ENCODE assay signal across 17 mouse cellular contexts in genomic region chr17:46277586-46277985, GRCm38 (mm10). TPM values are rescaled to one million over a fixed set of nuclear protein-coding genes. Genes with fewer than 3 reads are reported as not detected.
DNase-seq lines count a peak whose midpoint lies in the region; ATAC-seq and TF ChIP-seq lines count a peak whose summit lies in the region.
"Had no signal": no experiment of that assay in that cellular context is flagged by ENCODE, and none has a peak within 500 bp of the region (broad histone marks: within the 10 kb centered on the region; RNA-seq: fewer than 3 reads in every experiment).

No protein-coding gene starts in this region.

- no peak for DNase-seq in forebrain, embryonic 14.5 days (ENCODE audit: low spot score)
- DNase-seq in left cerebral cortex, adult 2 months (ENCODE audit: extremely low spot score in 1 of 2, low spot score in 2 of 2), result no peak
- DNase-seq in left cerebral cortex, postnatal 4 days, result no peak
- DNase-seq in thymus, postnatal 36 days, result no peak
- DNase-seq in frontal cortex, postnatal 25 days (ENCODE audit: low spot score in 2 of 2), result no peak
- DNase-seq: B cell, adult 2 months; cerebellum, adult 9-10 months; kidney, postnatal 25 days; layer of hippocampus, postnatal 36 days; liver, embryonic 13.5 days; midbrain, embryonic 14.5 days had no signal

- intact Hi-C loops in left cerebral cortex, adult 2 months (cut with DNase I), result no loop called here
- intact Hi-C loops in left cerebral cortex, postnatal 4 days (cut with DNase I), result no loop called here

- no peak overlapping the region for H3K4me2 ChIP-seq in forebrain, embryonic 14.5 days (ENCODE audit: low read length)
- no peak overlapping the region for H3K4me2 ChIP-seq in forebrain, embryonic 12.5 days
- peak overlapping the region; percentile 35 for H3K4me2 ChIP-seq in embryonic facial prominence, embryonic 13.5 days
- no peak overlapping the region for H3K4me2 ChIP-seq in stomach, embryonic 15.5 days
- H3K4me2 ChIP-seq: liver, embryonic 13.5 days had no signal

- H3K9me3 ChIP-seq in forebrain, embryonic 14.5 days (replicated peaks; ENCODE audit: control insufficient read depth, low read length), result no peaks in the 10 kb centered on the region
- H3K9me3 ChIP-seq in forebrain, embryonic 12.5 days, result no peaks in the 10 kb centered on the region
- no peaks in the 10 kb centered on the region for H3K9me3 ChIP-seq in embryonic facial prominence, embryonic 13.5 days
- H3K9me3 ChIP-seq in stomach, embryonic 15.5 days, result no peaks in the 10 kb centered on the region
- H3K9me3 ChIP-seq: G1E; liver, embryonic 13.5 days had no signal

- peaks cover 10% of the 10 kb centered on the region for H3K4me1 ChIP-seq in forebrain, embryonic 14.5 days (ENCODE audit: control insufficient read depth, insufficient read depth, low read length)
- peaks cover 18% of the 10 kb centered on the region for H3K4me1 ChIP-seq in forebrain, embryonic 12.5 days
- peaks cover 85% of the 10 kb centered on the region for H3K4me1 ChIP-seq in embryonic facial prominence, embryonic 13.5 days
- H3K4me1 ChIP-seq in stomach, embryonic 15.5 days, result peaks cover 7% of the 10 kb centered on the region

- 87% methylated on average over 4 of the region's 4 CpGs for WGBS in forebrain, embryonic 14.5 days
- 80% methylated on average over 4 of the region's 4 CpGs for WGBS in forebrain, embryonic 12.5 days
- 9% methylated on average over 4 of the region's 4 CpGs for WGBS in embryonic facial prominence, embryonic 13.5 days
- 65% methylated on average over 4 of the region's 4 CpGs for WGBS in stomach, embryonic 15.5 days

- 0 out of 2 replicates have a peak overlapping the region, but pooled peaks have one; percentile 13 for H3K9ac ChIP-seq in forebrain, embryonic 14.5 days (ENCODE audit: low read length)
- no peak overlapping the region for H3K9ac ChIP-seq in forebrain, embryonic 12.5 days
- H3K9ac ChIP-seq in embryonic facial prominence, embryonic 13.5 days, result peak overlapping the region; percentile 52
- no peak overlapping the region for H3K9ac ChIP-seq in stomach, embryonic 15.5 days
- H3K9ac ChIP-seq: liver, embryonic 13.5 days had no signal

- no peaks in the 10 kb centered on the region for H3K27me3 ChIP-seq in forebrain, embryonic 14.5 days (replicated peaks; ENCODE audit: control insufficient read depth, insufficient read depth, low read length)
- no peaks in the 10 kb centered on the region for H3K27me3 ChIP-seq in forebrain, embryonic 12.5 days
- no peaks in the 10 kb centered on the region for H3K27me3 ChIP-seq in embryonic facial prominence, embryonic 13.5 days
- no peaks in the 10 kb centered on the region for H3K27me3 ChIP-seq in stomach, embryonic 15.5 days (replicated peaks)
- H3K27me3 ChIP-seq: liver, embryonic 13.5 days had no signal

- H3K4me3 ChIP-seq in forebrain, embryonic 14.5 days (ENCODE audit: low read depth, low read length), result no peak overlapping the region
- H3K4me3 ChIP-seq in forebrain, embryonic 12.5 days (replicated peaks), result no peak overlapping the region
- H3K4me3 ChIP-seq in left cerebral cortex, adult 2 months, result no peak overlapping the region
- H3K4me3 ChIP-seq in embryonic facial prominence, embryonic 13.5 days, result no peak overlapping the region
- H3K4me3 ChIP-seq in stomach, embryonic 15.5 days (replicated peaks), result no peak overlapping the region
- H3K4me3 ChIP-seq: erythroblast, embryonic 14.5 days; liver, embryonic 13.5 days had no signal

- peaks cover 38% of the 10 kb centered on the region for H3K36me3 ChIP-seq in forebrain, embryonic 14.5 days (ENCODE audit: control insufficient read depth, insufficient read depth, low read length)
- H3K36me3 ChIP-seq in forebrain, embryonic 12.5 days (replicated peaks), result peaks cover 50% of the 10 kb centered on the region
- H3K36me3 ChIP-seq in embryonic facial prominence, embryonic 13.5 days, result peaks cover 38% of the 10 kb centered on the region
- 0 out of 2 replicates have a peak, but pooled peaks cover 30% of the 10 kb centered on the region for H3K36me3 ChIP-seq in stomach, embryonic 15.5 days

- H3K27ac ChIP-seq in forebrain, embryonic 14.5 days (ENCODE audit: low read depth, low read length), result no peak overlapping the region
- no peak overlapping the region for H3K27ac ChIP-seq in forebrain, embryonic 12.5 days
- peak overlapping the region; percentile 28; the same call in 1 of the 2 replicates for H3K27ac ChIP-seq in left cerebral cortex, adult 2 months
- H3K27ac ChIP-seq in embryonic facial prominence, embryonic 13.5 days, result peak overlapping the region; percentile 90
- H3K27ac ChIP-seq in stomach, embryonic 15.5 days, result peak overlapping the region; percentile 21; the same call in 1 of the 2 replicates
- H3K27ac ChIP-seq: liver, embryonic 13.5 days had no signal

- TF ChIP-seq CTCF in left cerebral cortex, adult 2 months (IDR thresholded peaks at IDR 0.05), result no peak

- no peak for ATAC-seq in forebrain, embryonic 14.5 days
- ATAC-seq in forebrain, embryonic 12.5 days (ENCODE audit: low FRiP score), result no peak
- ATAC-seq in embryonic facial prominence, embryonic 13.5 days (ENCODE audit: insufficient number of reproducible peaks, insufficient read depth, low FRiP score, low TSS enrichment, low read depth), result no peak
- no peak for ATAC-seq in stomach, embryonic 15.5 days (ENCODE audit: insufficient read depth, low FRiP score, low read depth)
- ATAC-seq: intestine, postnatal 0 days had no signal

RNA-seq across cellular contexts. Expression of gene Tjap1, which starts 5.2 kb away (rescaled TPM):
- polyA plus RNA-seq in forebrain, embryonic 14.5 days (2014; fragmentation: Nextera tagmentation; extraction: Ambion mirVana), result 22.8 and 23.9 TPM in 2 replicates
- 56.0 and 58.4 TPM in 2 replicates for polyA plus RNA-seq in forebrain, embryonic 12.5 days (2016; fragmentation: Nextera tagmentation; extraction: Ambion mirVana)
- 10 to 100 TPM; 38.4 to 60.3 TPM for total RNA-seq in left cerebral cortex, adult 2 months (2021)
- total RNA-seq in left cerebral cortex, postnatal 4 days (2021), result 10 to 100 TPM; 35.5 to 44.3 TPM
- 55.6 and 57.9 TPM in 2 replicates for polyA plus RNA-seq in embryonic facial prominence, embryonic 13.5 days (2015; fragmentation: Nextera tagmentation; extraction: Ambion mirVana)
- polyA plus RNA-seq in stomach, embryonic 15.5 days (2015; fragmentation: Nextera tagmentation; extraction: Ambion mirVana), result 33.8 and 37.2 TPM in 2 replicates

RNA-seq across cellular contexts. Expression of gene Dlk2, which starts 19.6 kb away (rescaled TPM):
- 5.2 and 6.4 TPM in 2 replicates for polyA plus RNA-seq in forebrain, embryonic 14.5 days (2014; fragmentation: Nextera tagmentation; extraction: Ambion mirVana)
- 1.5 and 2.0 TPM in 2 replicates for polyA plus RNA-seq in forebrain, embryonic 12.5 days (2016; fragmentation: Nextera tagmentation; extraction: Ambion mirVana)
- total RNA-seq in left cerebral cortex, adult 2 months (2021), result 10 to 100 TPM; 66.1 to 82.1 TPM
- total RNA-seq in left cerebral cortex, postnatal 4 days (2021), result 10 to 100 TPM; 54.6 to 63.8 TPM
- polyA plus RNA-seq in embryonic facial prominence, embryonic 13.5 days (2015; fragmentation: Nextera tagmentation; extraction: Ambion mirVana), result 7.8 and 8.6 TPM in 2 replicates
- polyA plus RNA-seq in stomach, embryonic 15.5 days (2015; fragmentation: Nextera tagmentation; extraction: Ambion mirVana), result 4.5 and 5.7 TPM in 2 replicates
- polyA plus RNA-seq: erythroblast, embryonic 14.5 days; G1E had no signal

RNA-seq across cellular contexts. Expression of gene Lrrc73, which starts 24.3 kb away (rescaled TPM):
- polyA plus RNA-seq in forebrain, embryonic 14.5 days (2014; fragmentation: Nextera tagmentation; extraction: Ambion mirVana), result 9.8 and 10.6 TPM in 2 replicates
- polyA plus RNA-seq in forebrain, embryonic 12.5 days (2016; fragmentation: Nextera tagmentation; extraction: Ambion mirVana), result 3.0 and 3.2 TPM in 2 replicates
- total RNA-seq in left cerebral cortex, adult 2 months (2021), result 10 to 100 TPM; 63.4 to 63.7 TPM
- 10 to 100 TPM; 84.5 to 94.1 TPM for total RNA-seq in left cerebral cortex, postnatal 4 days (2021)
- polyA plus RNA-seq in embryonic facial prominence, embryonic 13.5 days (2015; fragmentation: Nextera tagmentation; extraction: Ambion mirVana), result 1.4 and 1.9 TPM in 2 replicates
- 0.58 and 1.1 TPM in 2 replicates for polyA plus RNA-seq in stomach, embryonic 15.5 days (2015; fragmentation: Nextera tagmentation; extraction: Ambion mirVana)

RNA-seq across cellular contexts. Expression of gene Yipf3, which starts 29.7 kb away (rescaled TPM):
- polyA plus RNA-seq in forebrain, embryonic 14.5 days (2014; fragmentation: Nextera tagmentation; extraction: Ambion mirVana), result 97.5 and 102 TPM in 2 replicates
- 58.9 and 61.6 TPM in 2 replicates for polyA plus RNA-seq in forebrain, embryonic 12.5 days (2016; fragmentation: Nextera tagmentation; extraction: Ambion mirVana)
- 10 to 100 TPM; 85.5 to 87.6 TPM for total RNA-seq in left cerebral cortex, adult 2 months (2021)
- 10 to 100 TPM; 55.3 to 56.7 TPM for total RNA-seq in left cerebral cortex, postnatal 4 days (2021)
- 82.8 and 95.7 TPM in 2 replicates for polyA plus RNA-seq in embryonic facial prominence, embryonic 13.5 days (2015; fragmentation: Nextera tagmentation; extraction: Ambion mirVana)
- polyA plus RNA-seq in stomach, embryonic 15.5 days (2015; fragmentation: Nextera tagmentation; extraction: Ambion mirVana), result 98.2 and 104 TPM in 2 replicates

RNA-seq across cellular contexts. Expression of gene Polr1c, which starts 29.7 kb away (rescaled TPM):
- 90.2 and 106 TPM in 2 replicates for polyA plus RNA-seq in forebrain, embryonic 14.5 days (2014; fragmentation: Nextera tagmentation; extraction: Ambion mirVana)
- 96.2 and 102 TPM in 2 replicates for polyA plus RNA-seq in forebrain, embryonic 12.5 days (2016; fragmentation: Nextera tagmentation; extraction: Ambion mirVana)
- 10 to 100 TPM; 38.1 to 40.4 TPM for total RNA-seq in left cerebral cortex, adult 2 months (2021)
- total RNA-seq in left cerebral cortex, postnatal 4 days (2021), result 10 to 100 TPM; 50.0 to 50.1 TPM
- polyA plus RNA-seq in embryonic facial prominence, embryonic 13.5 days (2015; fragmentation: Nextera tagmentation; extraction: Ambion mirVana), result 103 and 104 TPM in 2 replicates
- 77.4 and 79.8 TPM in 2 replicates for polyA plus RNA-seq in stomach, embryonic 15.5 days (2015; fragmentation: Nextera tagmentation; extraction: Ambion mirVana)

Comparison
In these comparisons a context has a peak if more than half of its experiments do, and no peak if none do; other contexts are left out.
1. H3K9ac ChIP-seq: peak in forebrain, embryonic 14.5 days (single experiment) and embryonic facial prominence, embryonic 13.5 days (single experiment); none in forebrain, embryonic 12.5 days (single experiment) and stomach, embryonic 15.5 days (single experiment).
2. H3K27ac ChIP-seq: peak in left cerebral cortex, adult 2 months (single experiment), embryonic facial prominence, embryonic 13.5 days (single experiment) and stomach, embryonic 15.5 days (single experiment); none in forebrain, embryonic 14.5 days (single experiment) and forebrain, embryonic 12.5 days (single experiment).